Mouse (Mus musculus) kidney, embryonic 16.5 days (tissue): Measurements from ENCODE around the gene Bcl2l13. TPM values are rescaled to one million over a fixed set of nuclear protein-coding genes. Genes with fewer than 3 reads are reported as not detected.
"Not testable (repeated sequence)": the region's sequence is repeated elsewhere in the genome, so short reads cannot be mapped to it uniquely, and the experiment has no call there.

Experiments
- ATAC-seq: fragments of 200-750 bp; cut with Nextera tagmentation; 2 replicates; pipeline ENCODE4 v1.8.0; 2017; ENCODE audit warnings: moderate TSS enrichment; ENCODE audit not compliant: low FRiP score, low TSS enrichment
- H3K27ac ChIP-seq: fragments of 300-500 bp; sonication (generic); 2 replicates; pipeline ENCODE4 v1.5.1; 2014; ENCODE audit warnings: low read length
- H3K27me3 ChIP-seq: fragments of 300-500 bp; sonication (generic); 2 replicates; pipeline ENCODE4 v1.6.1; 2014; ENCODE audit warnings: low read length, control low read depth, mixed read lengths; ENCODE audit not compliant: insufficient read depth
- H3K36me3 ChIP-seq: fragments of 300-500 bp; sonication (generic); 2 replicates; pipeline ENCODE4 v1.6.1; 2014; ENCODE audit warnings: low read length, control low read depth, mixed read lengths; ENCODE audit not compliant: insufficient read depth
- H3K4me1 ChIP-seq: fragments of 300-500 bp; sonication (generic); 2 replicates; pipeline ENCODE4 v1.6.1; 2014; ENCODE audit warnings: low read length, control low read depth, mixed read lengths; ENCODE audit not compliant: insufficient read depth
- H3K4me2 ChIP-seq: fragments of 300-500 bp; sonication (generic); replicated peaks from 2 replicates; pipeline ENCODE4 v1.6.1; 2014; ENCODE audit warnings: low read depth, low read length
- H3K4me3 ChIP-seq: fragments of 300-500 bp; sonication (generic); 2 replicates; pipeline ENCODE4 v1.5.1; 2014; ENCODE audit warnings: mild to moderate bottlenecking, low read length
- H3K9ac ChIP-seq: fragments of 300-500 bp; sonication (generic); replicated peaks from 2 replicates; pipeline ENCODE4 v1.6.1; 2014; ENCODE audit warnings: low read length
- H3K9me3 ChIP-seq: fragments of 300-500 bp; sonication (generic); 2 replicates; pipeline ENCODE4 v1.6.1; 2016; ENCODE audit warnings: low read length, control low read depth
- WGBS: fragments of 180-500 bp; shearing (Covaris S2); extraction: QIAGEN DNeasy Blood & Tissue Kit; methylation state at CpG from one replicate; pipeline ENCODE4 v1.1.7; 2014; 5-methylcytosine and 5-hydroxymethylcytosine counted together
- polyA plus RNA-seq: library from polyadenylated mRNA; unstranded; fragments of >200 nt; fragmentation: Nextera tagmentation; extraction: Ambion mirVana; gene quantifications from 2 replicates; pipeline ENCODE4 v1.2.1, GENCODE M21; 2015

Gene Bcl2l13
- polyA plus RNA-seq, 1 experiment from 2014 or later = 35.7 TPM

DNA sequence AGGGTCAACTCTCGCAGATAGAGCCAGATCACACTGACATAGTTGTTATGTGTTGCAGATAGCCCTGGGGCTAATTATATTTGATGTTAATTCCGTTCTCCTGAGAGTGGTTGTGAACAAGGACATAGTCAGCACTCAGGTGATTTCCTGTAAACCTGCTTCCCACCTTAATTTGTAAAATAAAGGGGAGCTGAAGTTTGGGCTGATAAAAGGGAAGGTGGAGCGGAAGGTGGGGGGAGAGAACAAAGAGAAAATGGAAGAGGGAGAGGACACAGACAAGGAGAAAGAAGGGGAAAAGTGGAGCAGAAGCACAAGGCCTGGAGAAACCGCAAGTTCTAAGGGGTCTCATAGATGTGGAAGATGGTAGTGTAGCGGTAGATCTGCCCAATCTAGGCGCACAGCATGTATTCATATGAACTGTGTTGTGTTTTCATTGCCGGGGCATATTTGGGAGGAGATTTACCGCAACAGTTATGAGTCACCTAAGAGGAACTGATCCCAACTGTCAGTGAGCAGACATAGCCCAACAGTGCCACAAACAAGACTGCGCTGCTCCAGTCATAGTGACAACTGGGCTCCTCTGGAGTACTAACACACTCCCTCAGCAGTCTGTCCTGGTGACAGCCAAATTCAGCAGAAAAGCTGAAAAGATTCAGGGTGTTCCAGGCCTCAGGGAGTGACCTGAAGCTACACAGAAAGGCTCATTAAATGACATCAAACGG lies 72.0 kb downstream of the Bcl2l13 start:
- 88% methylated on average over 9 of the region's 10 CpGs for WGBS
- H3K4me1 ChIP-seq, H3K27me3 ChIP-seq, H3K4me2 ChIP-seq, ATAC-seq, H3K9ac ChIP-seq, H3K4me3 ChIP-seq, H3K36me3 ChIP-seq, H3K27ac ChIP-seq, H3K9me3 ChIP-seq: not testable (repeated sequence)

GRCm38 (mm10) chr6:120909501-120909900 lies 73.5 kb downstream of the Bcl2l13 start:
- no peak overlapping the region for H3K4me2 ChIP-seq
- no peak for ATAC-seq

GRCm38 (mm10) chr6:120911213-120912007 lies 75.4 kb downstream of the Bcl2l13 start:
- Histone ChIP-seq H3K36me3 (no peaks in the 10 kb centered on the region), H3K27me3 (no peaks in the 10 kb centered on the region), H3K4me2 (no peak overlapping the region), H3K4me3 (no peak overlapping the region), H3K9ac (no peak overlapping the region), H3K27ac (no peak overlapping the region), H3K4me1 (peaks cover 10% of the 10 kb centered on the region), H3K9me3 (no peaks in the 10 kb centered on the region)
- ATAC-seq = no peak
- 68% methylated on average over 13 of the region's 13 CpGs for WGBS

More at GRCm38 (mm10) chr6:120909501-120909900, 73.5 kb downstream of the Bcl2l13 start:
- Histone ChIP-seq H3K4me1 (no peaks in the 10 kb centered on the region; the same call in 1 of the 2 replicates), H3K27ac (no peak overlapping the region), H3K9ac (no peak overlapping the region), H3K9me3 (no peaks in the 10 kb centered on the region), H3K27me3 (no peaks in the 10 kb centered on the region), H3K4me3 (no peak overlapping the region), H3K36me3 (no peaks in the 10 kb centered on the region)
- WGBS = 78% methylated on average over 3 of the region's 3 CpGs

DNA sequence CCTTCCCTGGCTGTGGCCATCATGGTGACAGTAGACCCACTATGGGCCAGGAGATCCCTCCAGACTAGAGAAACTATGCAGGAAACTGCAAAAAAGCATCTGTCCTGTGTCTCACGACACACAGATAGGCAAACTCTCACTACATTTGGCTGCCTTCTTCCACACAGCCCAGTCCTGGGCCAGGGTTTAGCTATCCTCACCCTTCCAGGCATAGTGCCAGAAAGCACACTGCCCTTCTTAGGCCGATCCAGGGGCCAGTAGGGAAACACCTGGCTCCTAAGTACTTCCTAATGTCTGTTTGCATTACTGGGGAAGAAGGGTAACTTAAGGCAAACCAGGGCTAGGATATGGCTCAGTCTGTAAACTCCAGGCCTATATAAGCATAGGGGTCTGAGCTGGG lies 76.9 kb downstream of the Bcl2l13 start:
- H3K4me3 ChIP-seq = no peak overlapping the region
- ATAC-seq = no peak
- no peaks in the 10 kb centered on the region for H3K9me3 ChIP-seq
- no peak overlapping the region for H3K9ac ChIP-seq
- H3K36me3 ChIP-seq = no peaks in the 10 kb centered on the region
- peaks cover 14% of the 10 kb centered on the region for H3K4me1 ChIP-seq
- WGBS = 67% methylated on average over 2 of the region's 2 CpGs
- no peak overlapping the region for H3K4me2 ChIP-seq
- H3K27me3 ChIP-seq = no peaks in the 10 kb centered on the region
- H3K27ac ChIP-seq = no peak overlapping the region

DNA sequence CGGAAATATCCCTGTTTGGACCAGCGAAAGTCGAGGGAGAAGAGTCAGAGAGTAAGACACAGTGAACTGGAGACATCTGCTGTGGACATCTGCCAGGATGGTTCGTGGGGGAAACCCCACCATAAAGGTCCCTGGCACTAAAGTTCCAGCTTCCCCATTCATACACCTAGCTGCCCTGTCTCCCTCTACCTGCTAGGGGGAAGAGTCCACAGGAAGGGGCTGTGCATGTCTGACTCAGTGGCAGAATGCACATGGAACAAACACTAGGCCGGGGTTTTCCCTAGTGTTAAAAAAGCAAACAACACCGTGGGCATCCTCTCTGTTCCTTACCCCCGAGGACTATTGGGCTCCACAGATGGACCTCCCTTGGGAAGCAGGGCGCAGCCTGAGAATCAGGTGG lies 77.8 kb downstream of the Bcl2l13 start:
- ATAC-seq = no peak
- Histone ChIP-seq H3K4me3 (no peak overlapping the region), H3K27me3 (no peaks in the 10 kb centered on the region), H3K4me1 (peaks cover 14% of the 10 kb centered on the region), H3K9ac (no peak overlapping the region), H3K27ac (no peak overlapping the region), H3K4me2 (no peak overlapping the region), H3K9me3 (no peaks in the 10 kb centered on the region), H3K36me3 (no peaks in the 10 kb centered on the region)
- WGBS = 85% methylated on average over 8 of the region's 8 CpGs

GRCm38 (mm10) chr6:120914533-120914910 lies 78.5 kb downstream of the Bcl2l13 start:
- Histone ChIP-seq H3K4me1 (peaks cover 14% of the 10 kb centered on the region), H3K9me3 (no peaks in the 10 kb centered on the region), H3K9ac (no peak overlapping the region), H3K27me3 (no peaks in the 10 kb centered on the region), H3K4me3 (no peak overlapping the region), H3K36me3 (no peaks in the 10 kb centered on the region), H3K4me2 (no peak overlapping the region), H3K27ac (no peak overlapping the region)
- WGBS = 80% methylated on average over 4 of the region's 4 CpGs
- ATAC-seq = no peak

- H3K27me3 ChIP-seq = no peaks in the 10 kb centered on the region
- peak overlapping the region; percentile 96; the same call in 1 of the 2 replicates for H3K4me2 ChIP-seq
- peak overlapping the region; percentile 68; the same call in 1 of the 2 replicates for H3K9ac ChIP-seq
- peaks cover 14% of the 10 kb centered on the region for H3K4me1 ChIP-seq
- ATAC-seq = 0 out of 2 replicates have a peak, but pooled peaks have one; percentile 17
- no peak overlapping the region for H3K4me3 ChIP-seq
- H3K9me3 ChIP-seq = no peaks in the 10 kb centered on the region
- WGBS = 53% methylated on average over 9 of the region's 9 CpGs
- no peak overlapping the region for H3K27ac ChIP-seq
- H3K36me3 ChIP-seq = no peaks in the 10 kb centered on the region
Observed at GRCm38 (mm10) chr6:120914911-120915648, 79.1 kb downstream of the Bcl2l13 start.

- ATAC-seq = 0 out of 2 replicates have a peak, but pooled peaks have one; percentile 9
- Histone ChIP-seq H3K27ac (no peak overlapping the region), H3K36me3 (no peaks in the 10 kb centered on the region), H3K9me3 (no peaks in the 10 kb centered on the region), H3K4me1 (peaks cover 14% of the 10 kb centered on the region), H3K9ac (peak overlapping the region; percentile 68; the same call in 1 of the 2 replicates), H3K4me3 (peak overlapping the region; percentile 61), H3K4me2 (peak overlapping the region; percentile 96), H3K27me3 (no peaks in the 10 kb centered on the region)
- 29% methylated on average over 2 of the region's 2 CpGs for WGBS
Observed at GRCm38 (mm10) chr6:120915649-120915975, 79.6 kb downstream of the Bcl2l13 start.

- peak within 1 kb of the TSS; percentile 68 for H3K9ac ChIP-seq
- 2% methylated on average over 58 of the region's 67 CpGs for WGBS
Observed at GRCm38 (mm10) chr6:120916074-120916971, 80.3 kb downstream of the Bcl2l13 start, which contains the start of gene Bid. Bid (minus strand) TSS chr6:120916853.

More at GRCm38 (mm10) chr6:120916074-120916971, 80.3 kb downstream of the Bcl2l13 start, which contains the start of gene Bid:
- Histone ChIP-seq H3K27ac (no peak within 1 kb of the TSS), H3K4me2 (peak within 1 kb of the TSS; percentile 96), H3K36me3 (no peaks in the 10 kb centered on the region), H3K27me3 (no peaks in the 10 kb centered on the region), H3K4me3 (peak within 1 kb of the TSS; percentile 61), H3K9me3 (no peaks in the 10 kb centered on the region), H3K4me1 (peaks cover 14% of the 10 kb centered on the region)
- peak; percentile 91 for ATAC-seq
